1 mouse cellular context compared by ENCODE assay signal in genomic region chr5:31644272-31644671, GRCm38 (mm10).
A peak's percentile ranks its signal among the peaks of the same experiment; 100 is the strongest.
TF ChIP-seq lines count a peak whose summit lies in the region.

No protein-coding gene starts in this region.

TF ChIP-seq in CH12.LX, 34 proteins besides CTCF, POLR2A, EP300 and RAD21 (continued from another document):
- no peak for TF ChIP-seq CHD1 (IDR thresholded peaks at IDR 0.05; ENCODE audit: low read depth, low read length)
- peak; percentile 40; the same call in 1 of the 2 replicates for TF ChIP-seq MXI1 (IDR thresholded peaks at IDR 0.05; ENCODE audit: low read depth, low read length)
- TF ChIP-seq TCF12 (IDR thresholded peaks at IDR 0.05; ENCODE audit: low read depth, low read length), result no peak
